Mouse (Mus musculus) midbrain, embryonic 14.5 days (tissue): ENCODE results near the gene Magix. TPM values are rescaled to one million over a fixed set of nuclear protein-coding genes. Genes with fewer than 3 reads are reported as not detected.

Experiments
- ATAC-seq: fragments of 200-750 bp; cut with Nextera tagmentation; 2 replicates; pipeline ENCODE4 v1.8.0; 2017; ENCODE audit warnings: moderate number of reproducible peaks, moderate library complexity; ENCODE audit not compliant: low FRiP score, low TSS enrichment
- DNase-seq: peaks from one replicate; pipeline ENCODE4 v3.0.0-alpha.2; 2015
- H3K27ac ChIP-seq: fragments of 300-500 bp; sonication (generic); replicated peaks from 2 replicates; pipeline ENCODE4 v1.5.1; 2014; ENCODE audit warnings: mild to moderate bottlenecking, low read depth, low read length, moderate library complexity
- H3K27me3 ChIP-seq: fragments of 300-500 bp; sonication (generic); 2 replicates; pipeline ENCODE4 v1.6.1; 2014; ENCODE audit warnings: low read length, control low read depth, mixed read lengths; ENCODE audit not compliant: control insufficient read depth, insufficient read depth
- H3K36me3 ChIP-seq: fragments of 300-500 bp; sonication (generic); 2 replicates; pipeline ENCODE4 v1.6.1; 2014; ENCODE audit warnings: low read length, control low read depth; ENCODE audit not compliant: control insufficient read depth, insufficient read depth
- H3K4me1 ChIP-seq: fragments of 300-500 bp; sonication (generic); 2 replicates; pipeline ENCODE4 v1.6.1; 2014; ENCODE audit warnings: mild to moderate bottlenecking, antibody characterized with exemption, low read length, control low read depth; ENCODE audit not compliant: control insufficient read depth, insufficient read depth
- H3K4me2 ChIP-seq: fragments of 300-500 bp; sonication (generic); 2 replicates; pipeline ENCODE4 v1.6.1; 2014; ENCODE audit warnings: mild to moderate bottlenecking, low read length, moderate library complexity
- H3K4me3 ChIP-seq: fragments of 300-500 bp; sonication (generic); replicated peaks from 2 replicates; pipeline ENCODE4 v1.5.1; 2014; ENCODE audit warnings: low read depth, low read length
- H3K9ac ChIP-seq: fragments of 300-500 bp; sonication (generic); replicated peaks from 2 replicates; pipeline ENCODE4 v1.6.1; 2014; ENCODE audit warnings: mild to moderate bottlenecking, low read length, moderate library complexity
- H3K9me3 ChIP-seq: fragments of 300-500 bp; sonication (generic); 2 replicates; pipeline ENCODE4 v1.6.1; 2016; ENCODE audit warnings: low read length, control low read depth, mixed read lengths; ENCODE audit not compliant: control insufficient read depth
- WGBS: fragments of 180-500 bp; shearing (Covaris S2); extraction: QIAGEN DNeasy Blood & Tissue Kit; methylation state at CpG from one replicate; pipeline ENCODE4 v1.1.7; 2014; 5-methylcytosine and 5-hydroxymethylcytosine counted together
- polyA plus RNA-seq: library from polyadenylated mRNA; unstranded; fragments of >200 nt; fragmentation: Nextera tagmentation; extraction: Ambion mirVana; gene quantifications from 2 replicates; pipeline ENCODE4 v1.2.1, GENCODE M21; 2014

Magix gene
- polyA plus RNA-seq = 0.16 TPM in 2 replicates

GRCm38 (mm10) chrX:7680864-7681263 is at the start of gene Magix:
Magix (minus strand) TSS chrX:7681251.
- H3K4me3 ChIP-seq = no peak within 1 kb of the TSS
- 72% methylated on average over 14 of the region's 14 CpGs for WGBS
- no peaks in the 10 kb centered on the region for H3K4me1 ChIP-seq
- no peaks in the 10 kb centered on the region for H3K27me3 ChIP-seq
- peak within 1 kb of the TSS; percentile 48 for H3K4me2 ChIP-seq
- H3K9me3 ChIP-seq = no peaks in the 10 kb centered on the region
- H3K27ac ChIP-seq = no peak within 1 kb of the TSS
- ATAC-seq (no peak), DNase-seq (no peak)
- H3K36me3 ChIP-seq = no peaks in the 10 kb centered on the region
- no peak within 1 kb of the TSS for H3K9ac ChIP-seq

DNA sequence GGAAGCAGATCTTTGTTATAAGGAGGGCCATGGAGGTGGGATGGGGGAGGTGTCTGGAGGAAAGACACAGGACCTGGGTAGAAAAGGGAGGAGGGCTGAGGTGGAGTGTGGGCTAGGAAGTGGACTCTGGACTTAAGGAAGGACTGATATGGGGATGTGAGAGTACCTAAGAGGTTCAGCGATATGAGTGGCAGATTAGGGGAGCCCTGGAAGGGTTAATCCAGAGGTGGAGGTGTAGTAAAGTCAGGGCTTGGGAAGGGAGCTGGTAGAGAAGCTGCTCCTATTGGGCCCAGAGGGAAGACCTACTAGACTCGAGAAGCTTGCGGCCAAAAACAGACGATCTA is 47.8 kb upstream of the Magix start:
- WGBS = 30% methylated on average over 4 of the region's 4 CpGs
- Histone ChIP-seq H3K27ac (peak overlapping the region; percentile 74), H3K4me3 (peak overlapping the region; percentile 44)

DNA sequence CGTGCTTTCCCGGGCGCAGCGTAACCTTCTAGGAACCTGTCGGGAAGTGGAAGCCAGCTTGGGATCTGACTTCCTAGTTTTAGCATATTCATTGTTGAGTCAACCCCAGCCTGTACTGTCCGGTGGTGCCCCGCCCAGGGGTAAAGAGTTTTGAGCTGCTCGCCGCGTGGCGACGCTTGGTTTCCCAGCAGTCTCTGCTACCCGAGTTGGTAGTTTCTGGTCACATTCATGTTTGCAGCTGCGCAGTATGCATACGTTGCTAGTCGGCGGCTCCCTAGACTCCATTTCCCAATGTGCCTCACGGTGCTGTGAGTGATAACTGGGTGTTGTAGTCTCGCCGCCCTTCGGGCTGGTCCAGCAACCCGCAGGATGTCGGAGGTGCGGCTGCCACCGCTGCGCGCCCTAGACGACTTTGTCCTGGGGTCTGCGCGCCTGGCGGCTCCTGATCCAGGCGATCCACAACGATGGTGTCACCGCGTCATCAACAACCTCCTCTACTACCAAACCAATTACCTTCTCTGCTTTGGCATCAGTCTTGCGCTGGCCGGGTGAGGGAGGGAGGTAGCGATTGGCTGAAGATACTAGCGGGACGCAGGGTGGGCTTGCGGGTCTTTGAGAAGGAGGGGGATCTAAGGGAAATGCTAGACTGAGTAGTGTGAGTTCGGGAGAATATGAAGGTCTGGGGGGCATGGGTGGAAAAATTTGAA is 47.3 kb upstream of the Magix start, which contains the start of gene Praf2:
Gene Praf2 (plus strand): TSS at position 225 of the 707 bp plus-strand sequence.
- Histone ChIP-seq H3K27me3 (no peaks in the 10 kb centered on the region), H3K9ac (peak within 1 kb of the TSS; percentile 49), H3K4me2 (peak within 1 kb of the TSS; percentile 56), H3K36me3 (peaks cover 16% of the 10 kb centered on the region), H3K4me1 (peaks cover 5% of the 10 kb centered on the region; the same call in 1 of the 2 replicates), H3K9me3 (no peaks in the 10 kb centered on the region), H3K4me3 (peak within 1 kb of the TSS; percentile 44), H3K27ac (peak within 1 kb of the TSS; percentile 74)
- peak; percentile 90 for DNase-seq
- WGBS = 14% methylated on average over 42 of the region's 42 CpGs
- peak; percentile 92 for ATAC-seq

More for the DNA sequence above, 47.8 kb upstream of the Magix start:
- Histone ChIP-seq H3K9me3 (no peaks in the 10 kb centered on the region), H3K36me3 (peaks cover 16% of the 10 kb centered on the region), H3K4me2 (peak overlapping the region; percentile 56), H3K9ac (peak overlapping the region; percentile 49), H3K27me3 (no peaks in the 10 kb centered on the region), H3K4me1 (peaks cover 5% of the 10 kb centered on the region; the same call in 1 of the 2 replicates)
- DNase-seq = no peak
- ATAC-seq = no peak

DNA sequence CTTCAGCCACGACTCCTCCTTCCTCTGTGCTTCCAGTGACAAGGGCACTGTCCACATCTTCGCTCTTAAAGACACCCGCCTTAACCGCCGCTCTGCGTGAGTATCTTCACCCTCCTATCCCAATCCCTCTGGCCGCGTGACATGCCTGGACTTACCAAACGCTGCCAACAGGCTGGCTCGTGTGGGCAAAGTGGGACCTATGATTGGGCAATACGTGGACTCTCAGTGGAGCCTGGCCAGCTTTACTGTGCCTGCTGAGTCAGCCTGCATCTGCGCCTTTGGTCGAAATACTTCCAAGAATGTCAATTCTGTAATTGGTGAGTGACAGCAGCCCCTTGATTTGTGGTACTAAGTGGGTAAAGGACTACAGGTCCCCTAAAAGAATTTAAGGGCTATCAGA is 46.1 kb upstream of the Magix start:
- H3K9me3 ChIP-seq = no peaks in the 10 kb centered on the region
- ATAC-seq = no peak
- WGBS = 93% methylated on average over 13 of the region's 13 CpGs

DNA sequence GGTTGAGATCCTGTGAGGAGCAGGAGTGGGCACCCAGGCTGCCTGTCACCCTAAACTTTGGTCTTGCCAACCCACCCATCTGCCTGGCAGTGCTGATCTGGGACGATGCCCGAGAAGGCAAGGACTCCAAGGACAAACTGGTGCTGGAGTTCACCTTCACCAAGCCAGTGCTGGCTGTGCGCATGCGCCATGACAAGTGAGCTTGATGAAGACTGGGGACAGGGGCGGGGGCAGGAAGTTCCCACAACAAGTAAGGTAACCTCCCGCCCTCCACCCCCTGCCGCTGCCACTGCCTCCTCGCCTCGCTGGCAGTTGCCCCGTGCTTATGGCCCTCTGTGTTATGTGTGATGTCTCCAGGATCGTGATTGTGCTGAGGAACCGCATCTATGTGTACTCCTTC is 44.8 kb upstream of the Magix start:
- DNase-seq (no peak), ATAC-seq (no peak)
- Histone ChIP-seq H3K27me3 (no peaks in the 10 kb centered on the region), H3K36me3 (peaks cover 13% of the 10 kb centered on the region), H3K27ac (no peak overlapping the region), H3K9me3 (no peaks in the 10 kb centered on the region), H3K4me3 (no peak overlapping the region), H3K4me2 (no peak overlapping the region), H3K4me1 (peaks cover 9% of the 10 kb centered on the region; the same call in 1 of the 2 replicates), H3K9ac (no peak overlapping the region)
- 89% methylated on average over 12 of the region's 12 CpGs for WGBS

More for the DNA sequence above, 46.1 kb upstream of the Magix start:
- Histone ChIP-seq H3K4me2 (no peak overlapping the region), H3K4me3 (no peak overlapping the region), H3K36me3 (peaks cover 13% of the 10 kb centered on the region), H3K27me3 (no peaks in the 10 kb centered on the region), H3K27ac (no peak overlapping the region), H3K9ac (no peak overlapping the region), H3K4me1 (peaks cover 9% of the 10 kb centered on the region; the same call in 1 of the 2 replicates)
- DNase-seq = no peak

GRCm38 (mm10) chrX:7724135-7724534 is 43.1 kb upstream of the Magix start:
- Histone ChIP-seq H3K9me3 (no peaks in the 10 kb centered on the region), H3K9ac (no peak overlapping the region), H3K27ac (no peak overlapping the region), H3K27me3 (no peaks in the 10 kb centered on the region), H3K4me3 (no peak overlapping the region), H3K36me3 (peaks cover 13% of the 10 kb centered on the region), H3K4me1 (peaks cover 5% of the 10 kb centered on the region; the same call in 1 of the 2 replicates), H3K4me2 (no peak overlapping the region)
- 85% methylated on average over 7 of the region's 7 CpGs for WGBS
- ATAC-seq (no peak), DNase-seq (no peak)

- Histone ChIP-seq H3K27me3 (no peaks in the 10 kb centered on the region), H3K4me2 (peak overlapping the region; percentile 61), H3K9ac (peak overlapping the region; percentile 48), H3K4me1 (0 out of 2 replicates have a peak, but pooled peaks cover 4% of the 10 kb centered on the region), H3K36me3 (peaks cover 13% of the 10 kb centered on the region), H3K27ac (no peak overlapping the region), H3K9me3 (no peaks in the 10 kb centered on the region), H3K4me3 (peak overlapping the region; percentile 47)
- DNase-seq (no peak), ATAC-seq (no peak)
- WGBS = 29% methylated on average over 4 of the region's 4 CpGs
Measured at GRCm38 (mm10) chrX:7722691-7723090, 41.6 kb upstream of the Magix start.

GRCm38 (mm10) chrX:7722282-7722611 is 41.2 kb upstream of the Magix start:
- Histone ChIP-seq H3K4me1 (0 out of 2 replicates have a peak, but pooled peaks cover 4% of the 10 kb centered on the region), H3K4me3 (peak overlapping the region; percentile 47), H3K4me2 (peak overlapping the region; percentile 61), H3K27ac (peak overlapping the region; percentile 87; the same call in 1 of the 2 replicates), H3K9me3 (no peaks in the 10 kb centered on the region), H3K27me3 (no peaks in the 10 kb centered on the region), H3K9ac (peak overlapping the region; percentile 48), H3K36me3 (peaks cover 13% of the 10 kb centered on the region)
- DNase-seq (no peak), ATAC-seq (no peak; the same call in 1 of the 2 replicates)
- WGBS = 26% methylated on average over 11 of the region's 11 CpGs
